Mouse (Mus musculus) urinary bladder, postnatal 36 days (tissue): ENCODE measurements around the gene Irf6.
A peak's percentile ranks its signal among the peaks of the same experiment; 100 is the strongest.

Experiments used
- DNase-seq, 2 experiments: peaks; one replicate each; pipeline ENCODE4 v3.0.0; 2022; ENCODE audit warnings: low spot score in 2 of 2, mixed read lengths in 1 of 2

Irf6 gene

DNA sequence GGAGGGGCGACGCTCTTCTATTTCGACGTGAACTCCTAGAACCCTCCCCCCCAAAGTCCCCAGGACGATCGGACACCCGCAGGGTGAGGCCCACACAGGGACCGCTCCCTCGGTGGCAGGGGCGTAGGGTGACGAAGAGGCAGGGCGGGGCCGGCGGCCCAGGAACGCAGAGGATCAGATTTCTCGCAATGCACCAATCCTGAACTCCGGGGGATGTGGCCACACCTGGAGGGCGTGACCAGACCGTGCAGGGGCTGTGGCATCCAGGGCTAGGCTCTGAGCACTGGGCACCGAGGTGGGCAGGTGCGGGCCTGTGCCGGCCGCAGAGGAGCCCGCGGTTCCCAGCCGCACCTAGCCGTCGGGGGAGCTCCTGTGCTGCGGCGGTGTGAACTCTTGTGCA, at the start of gene Irf6:
Irf6 (plus strand) TSS at position 240 of the 400 bp plus-strand sequence.
- peak; percentile 75 to 86 for DNase-seq

- DNase-seq = no peak
These were observed 40.8 kb upstream of the Irf6 start for GRCm38 (mm10) chr1:193112093-193112492.

GRCm38 (mm10) chr1:193122793-193123192, 30.1 kb upstream of the Irf6 start:
- no peak for DNase-seq

DNA sequence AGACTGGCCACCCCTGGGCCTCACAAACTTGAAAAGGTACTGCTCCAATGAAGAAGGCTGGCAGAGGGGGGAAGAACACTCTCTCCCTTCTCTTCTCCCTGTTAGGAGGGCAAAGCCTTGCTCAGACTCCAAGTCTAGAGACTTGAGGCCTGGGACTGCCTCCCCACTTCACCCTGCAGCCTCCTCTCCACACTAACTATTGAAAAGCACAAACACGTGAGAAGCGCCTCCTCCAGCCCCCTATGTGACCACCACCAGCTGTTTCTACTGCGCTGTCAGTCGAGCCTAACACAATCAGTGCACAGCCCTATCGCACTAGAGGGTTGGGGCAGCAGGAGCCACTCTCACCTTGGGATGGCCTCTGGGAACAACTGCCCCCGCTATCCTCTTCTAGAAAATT, 29.6 kb upstream of the Irf6 start:
- no peak for DNase-seq

DNA sequence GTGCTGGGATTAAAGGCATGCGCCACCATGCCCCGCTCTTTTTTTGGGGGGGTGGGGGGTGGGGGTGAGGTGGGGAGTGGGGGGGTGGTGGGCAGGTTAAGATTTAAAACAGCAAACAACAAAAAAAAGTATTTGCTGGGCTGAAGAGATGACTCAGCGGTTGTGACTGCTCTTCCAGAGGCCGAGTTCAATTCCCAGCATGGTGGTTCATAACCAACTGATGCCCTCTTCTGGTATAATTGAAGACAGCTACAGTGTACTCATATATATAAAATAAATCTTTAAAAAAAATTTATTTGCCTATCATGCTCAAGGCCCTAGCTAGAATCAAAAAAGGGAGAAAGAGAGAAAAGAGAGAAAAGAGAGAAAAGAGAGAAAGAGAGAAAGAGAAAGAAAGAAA, 27.1 kb upstream of the Irf6 start:
- DNase-seq = no peak

DNA sequence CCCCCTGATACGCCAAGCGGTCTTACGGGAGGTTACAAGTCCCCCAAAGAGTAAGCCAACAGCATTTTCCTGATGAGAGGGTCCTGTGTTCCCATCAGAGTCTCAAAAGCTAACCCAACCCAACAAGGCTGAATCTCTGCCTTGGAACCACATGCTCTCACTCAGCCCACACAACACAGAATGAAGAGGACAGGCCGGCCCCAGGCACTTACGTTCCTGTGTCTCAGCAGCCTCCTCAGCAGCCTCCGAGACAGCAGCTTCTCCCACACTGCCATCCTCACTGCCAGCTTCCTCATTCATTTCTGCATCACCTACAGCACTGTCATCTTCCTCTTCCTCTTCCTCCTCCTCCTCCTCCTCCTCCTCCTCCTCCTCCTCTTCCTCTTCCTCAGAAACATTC, 24.9 kb upstream of the Irf6 start:
- no peak for DNase-seq

DNA sequence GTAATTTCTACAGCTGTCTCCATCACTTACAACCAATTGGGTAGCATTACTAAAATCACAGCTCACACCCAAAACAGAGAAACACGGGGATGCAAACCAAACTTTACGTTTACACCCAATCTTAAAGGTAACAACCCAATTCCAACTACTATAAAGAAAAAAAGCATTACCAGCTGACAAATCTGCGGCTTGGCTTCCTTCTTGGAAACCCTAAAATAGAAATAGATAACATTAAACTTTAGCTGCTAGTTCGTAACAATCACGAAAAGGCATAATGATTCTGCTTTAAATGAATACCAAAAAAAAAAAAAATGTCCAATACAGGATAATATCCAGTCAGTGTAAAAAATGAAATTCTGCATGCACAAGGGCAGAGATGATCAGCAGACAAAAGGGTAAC, 23.6 kb upstream of the Irf6 start:
- no peak for DNase-seq

- peak; percentile 95 for DNase-seq
These were observed 23.0 kb upstream of the Irf6 start, which contains the start of gene Diexf for GRCm38 (mm10) chr1:193129786-193130455. Gene Diexf (minus strand): TSS chr1:193130272.

GRCm38 (mm10) chr1:193130456-193130825, 22.5 kb upstream of the Irf6 start:
- DNase-seq = no peak

DNA sequence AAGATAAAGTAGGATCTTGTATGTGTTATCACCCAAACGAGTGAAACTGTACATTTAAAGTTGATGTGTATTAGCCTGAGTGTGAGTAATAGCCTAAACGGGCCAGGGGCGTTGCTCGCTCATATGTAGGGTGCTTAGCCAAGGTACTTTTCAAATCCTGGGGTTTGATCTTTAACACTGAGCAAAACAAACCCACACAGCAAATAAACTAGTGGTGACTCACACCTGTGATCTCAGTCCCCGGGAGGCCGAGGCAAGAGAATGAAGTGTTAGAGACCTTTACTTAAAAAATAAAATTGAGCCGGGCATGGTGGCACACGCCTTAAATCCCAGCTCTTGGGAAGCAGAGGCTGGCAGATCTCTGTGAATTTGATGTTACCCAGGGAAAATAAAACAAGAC, 22.1 kb upstream of the Irf6 start:
- no peak for DNase-seq

GRCm38 (mm10) chr1:193131311-193131948, 21.5 kb upstream of the Irf6 start:
- DNase-seq = no peak

- no peak for DNase-seq
These were observed 20.5 kb upstream of the Irf6 start for GRCm38 (mm10) chr1:193132385-193132784.

GRCm38 (mm10) chr1:193133726-193134125, 19.2 kb upstream of the Irf6 start:
- no peak for DNase-seq

DNA sequence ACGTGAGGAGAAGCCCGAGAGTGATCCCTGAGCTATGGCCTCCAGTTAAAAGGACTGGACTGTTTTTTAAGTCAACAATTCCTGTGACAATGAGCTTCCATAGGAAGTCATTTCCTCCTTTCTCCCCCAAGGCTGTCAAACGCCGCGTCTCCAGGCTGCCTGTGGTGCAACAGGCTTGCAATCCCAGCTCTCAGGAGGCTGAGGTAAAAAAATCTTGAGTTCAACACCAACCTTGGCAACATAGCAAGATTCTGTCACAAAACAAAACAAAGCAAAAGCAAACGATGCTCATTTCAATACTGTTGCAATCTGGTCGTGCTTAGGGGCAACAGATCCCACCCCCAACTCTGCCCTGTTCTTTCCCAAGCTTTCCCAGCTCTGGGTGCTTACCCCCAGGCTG, 14.8 kb upstream of the Irf6 start:
- no peak for DNase-seq

DNA sequence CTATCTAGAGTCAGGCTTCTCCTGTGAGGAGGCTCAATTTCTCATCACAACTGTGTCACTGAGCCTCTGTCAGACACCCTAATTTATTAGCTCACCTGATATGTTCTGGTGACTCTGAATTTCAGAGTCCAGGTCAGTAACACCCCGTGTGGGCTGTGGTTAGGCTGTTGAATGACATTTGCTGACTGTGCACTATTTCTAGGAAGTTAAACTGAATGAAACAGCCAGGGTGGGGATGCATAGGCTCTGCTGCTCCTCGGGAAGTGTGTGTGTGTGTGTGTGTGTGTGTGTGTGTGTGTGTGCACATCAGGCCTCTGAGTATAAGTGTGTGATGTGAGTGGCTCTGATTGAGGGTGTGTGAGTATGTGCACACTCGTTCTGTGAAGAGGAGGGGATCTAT, 14.2 kb upstream of the Irf6 start:
- no peak for DNase-seq

GRCm38 (mm10) chr1:193141118-193141517, 11.8 kb upstream of the Irf6 start:
- DNase-seq = peak; percentile 64 to 79

GRCm38 (mm10) chr1:193142517-193143062, 10.3 kb upstream of the Irf6 start:
- DNase-seq = no peak

DNA sequence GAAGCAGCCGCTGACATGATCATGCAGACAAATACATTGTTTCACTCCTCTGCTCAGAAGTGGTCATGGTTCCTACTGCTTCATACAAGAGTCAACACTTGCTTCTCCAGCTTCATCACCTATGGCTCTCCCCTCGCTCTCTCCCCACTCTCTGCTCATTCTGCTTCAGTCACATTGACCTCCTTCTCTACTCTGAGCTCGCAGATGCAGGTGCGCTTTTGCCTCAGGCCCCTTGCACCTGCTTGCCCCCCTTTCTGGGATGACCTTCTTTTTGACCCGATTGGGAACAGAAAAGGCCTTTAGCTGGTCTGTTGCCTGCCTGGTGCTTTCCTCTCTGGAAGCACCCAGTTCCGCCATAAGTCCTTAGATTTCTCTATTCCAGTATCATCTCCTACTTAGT, 8.4 kb upstream of the Irf6 start:
- no peak for DNase-seq

- no peak for DNase-seq
These were observed 7.8 kb upstream of the Irf6 start for GRCm38 (mm10) chr1:193145101-193145500.

DNA sequence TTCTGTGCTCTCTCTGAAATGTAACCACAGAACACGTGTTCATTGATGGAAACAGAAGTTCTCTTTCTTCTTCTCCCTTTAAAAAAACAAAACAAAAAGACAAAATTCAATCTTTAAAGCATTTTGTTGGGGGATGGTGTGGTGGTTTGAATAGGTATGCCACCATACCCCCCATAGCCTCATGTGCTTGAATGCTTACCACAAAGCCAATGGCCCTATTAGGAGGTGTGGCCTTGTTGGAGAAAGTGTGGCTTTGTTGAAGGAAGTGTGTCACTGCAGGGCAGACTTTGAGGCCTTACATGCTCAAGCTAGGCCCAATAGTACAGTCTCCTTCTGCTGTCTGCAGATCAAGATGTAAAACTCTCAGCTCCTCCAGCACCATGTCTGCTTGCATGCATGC, 6.5 kb upstream of the Irf6 start:
- DNase-seq = no peak

- no peak for DNase-seq
These were observed 3.7 kb upstream of the Irf6 start for GRCm38 (mm10) chr1:193149231-193149630.

DNA sequence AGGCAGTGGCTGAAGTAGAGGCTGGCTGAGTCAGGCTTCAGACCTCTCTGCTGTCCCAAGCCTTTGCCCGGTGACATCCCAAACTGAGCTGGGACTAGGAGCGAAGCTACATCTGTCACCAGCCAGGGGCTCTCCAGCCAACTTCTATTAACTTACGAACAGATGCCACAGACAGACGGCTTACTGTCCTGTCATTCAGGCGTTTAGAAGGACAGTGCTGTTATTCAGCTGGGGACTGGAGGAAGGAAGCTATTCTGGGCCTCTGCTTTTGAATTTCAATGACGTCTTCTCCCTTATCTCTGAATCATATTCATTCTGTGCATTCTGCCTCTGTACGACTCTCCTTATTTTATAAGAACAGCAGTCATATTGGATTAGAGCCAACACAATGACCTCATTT, 1.8 kb upstream of the Irf6 start:
- no peak for DNase-seq

DNA sequence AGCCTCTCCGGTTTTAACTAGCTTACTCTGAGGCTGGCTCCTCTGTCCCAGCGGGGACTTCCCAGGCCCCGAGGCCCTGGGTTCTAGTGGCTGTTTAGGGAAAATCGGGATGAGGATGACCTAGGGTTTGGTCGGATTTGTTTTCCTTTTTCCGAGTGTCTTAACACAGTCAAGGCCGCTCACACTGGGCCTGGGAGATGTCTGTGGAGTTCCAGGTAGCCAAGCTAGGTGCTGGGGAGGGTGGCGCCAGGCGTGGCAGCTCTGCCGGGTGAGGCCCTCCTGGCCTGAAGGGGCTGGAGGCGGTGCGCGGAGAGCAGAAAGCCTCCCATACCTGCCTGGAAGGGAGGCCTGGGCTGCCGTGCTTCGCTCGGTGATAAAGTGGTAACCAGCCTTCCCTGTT, 650 bp downstream of the Irf6 start:
- no peak for DNase-seq
